Mouse (Mus musculus) 416B (cell line): ENCODE measurements at regions not wholly inside any gene's neighbourhood (a gene's known extent, or its start where the extent isn't known, plus 50 kb on each side); places are given as distances from the start of the nearest gene placed in this dataset.

ENCODE experiments used
- DNase-seq: peaks from one replicate; pipeline ENCODE4 v3.0.0; 2011; ENCODE audit warnings: low read depth

DNA sequence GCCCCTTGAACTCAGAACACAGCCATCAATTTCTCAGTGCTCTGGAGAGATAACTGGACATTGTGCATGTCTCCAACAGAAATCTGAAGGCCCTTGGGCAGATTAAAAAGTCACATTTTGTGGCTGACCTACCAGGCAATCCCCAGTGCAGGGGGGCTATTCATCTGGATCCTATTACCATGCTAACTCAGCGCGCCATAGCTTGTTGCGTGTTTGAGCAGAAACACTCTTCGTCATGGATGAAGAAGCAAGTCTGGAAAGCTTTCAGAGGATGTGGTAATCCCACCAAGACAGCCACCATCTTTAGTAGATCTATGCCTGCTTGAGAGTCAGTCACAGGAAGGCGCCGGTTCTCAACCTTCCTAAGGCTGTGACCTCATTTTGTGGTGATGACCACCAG lies 243.9 kb downstream of the Sipa1l2 start:
- no peak for DNase-seq

DNA sequence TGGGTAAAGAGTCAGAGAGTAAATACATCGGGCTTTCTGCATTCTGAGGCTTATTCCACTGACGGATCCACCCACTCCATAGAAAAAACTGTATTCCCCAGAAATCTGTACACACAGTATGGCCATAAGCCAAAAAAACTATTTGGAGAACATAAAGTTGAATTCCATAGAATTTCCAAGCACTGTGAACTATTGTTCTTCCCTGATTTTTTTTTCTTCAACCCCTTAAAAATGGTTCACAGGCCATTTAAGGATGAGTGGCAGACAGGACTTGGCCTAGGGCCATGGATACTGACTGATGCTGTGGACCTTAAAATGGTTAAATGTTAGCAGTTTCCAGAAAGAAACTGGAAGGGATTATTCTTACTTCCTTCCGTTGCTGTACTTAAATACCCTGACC lies 247.0 kb downstream of the Sipa1l2 start:
- DNase-seq: no peak

DNA sequence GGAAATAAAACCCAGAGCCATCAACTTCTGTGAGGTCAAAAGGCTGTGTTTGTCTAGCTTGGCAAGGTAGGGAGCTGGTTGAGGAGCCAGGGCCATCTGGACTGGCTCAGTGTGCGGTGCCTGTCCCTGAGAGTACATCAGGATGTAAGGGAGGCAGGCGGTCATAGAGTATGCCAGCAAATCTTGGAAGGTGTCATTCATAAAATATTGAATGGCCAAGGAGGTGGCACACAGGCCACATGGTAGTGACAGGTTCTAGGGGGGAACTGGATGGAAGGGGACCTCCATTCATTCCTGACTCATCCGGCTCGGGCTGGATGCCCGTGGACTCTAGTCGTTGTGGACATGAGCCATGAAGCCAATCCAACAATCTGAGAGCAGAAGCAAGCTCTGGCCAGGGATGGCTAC lies 252.0 kb downstream of the Sipa1l2 start:
- no peak for DNase-seq

DNA sequence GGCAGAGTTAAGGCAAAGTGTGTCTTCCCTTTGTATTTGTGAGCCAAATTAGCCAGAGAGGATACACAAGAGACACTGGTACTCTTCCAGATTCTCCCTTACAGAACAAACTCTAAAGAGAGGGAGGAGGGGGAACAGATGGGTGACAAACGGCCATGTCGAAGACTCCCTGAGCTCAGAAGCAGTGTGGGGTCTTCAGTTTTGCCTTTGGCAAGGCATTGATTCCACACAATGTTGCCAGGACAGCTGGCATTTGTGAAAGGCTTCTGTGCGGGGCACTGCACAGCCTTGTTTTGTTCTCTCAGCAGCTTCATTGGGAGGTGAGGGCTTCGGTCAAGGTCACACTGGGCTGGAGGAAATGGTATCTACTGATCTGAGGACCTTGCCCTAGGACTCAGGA lies 253.9 kb downstream of the Sipa1l2 start:
- no peak for DNase-seq

DNA sequence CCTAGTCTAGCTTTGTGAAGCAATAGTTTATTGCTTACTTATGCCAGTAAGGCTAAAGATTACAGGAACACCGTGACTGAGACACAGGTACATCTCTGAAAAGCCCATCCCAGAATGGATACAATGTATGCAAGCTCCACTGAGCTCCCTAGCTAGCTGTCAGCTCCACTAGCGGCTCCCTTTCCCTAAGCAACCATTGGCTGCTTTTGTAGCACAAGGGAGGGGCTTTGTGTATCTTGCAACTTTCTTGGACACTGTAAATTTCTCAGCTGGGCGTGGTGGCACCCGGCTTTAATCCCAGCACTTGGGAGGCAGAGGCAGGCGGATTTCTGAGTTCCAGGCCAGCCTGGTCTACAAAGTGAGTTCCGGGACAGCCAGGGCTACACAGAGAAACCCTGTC lies 254.6 kb downstream of the Sipa1l2 start:
- no peak for DNase-seq

DNA sequence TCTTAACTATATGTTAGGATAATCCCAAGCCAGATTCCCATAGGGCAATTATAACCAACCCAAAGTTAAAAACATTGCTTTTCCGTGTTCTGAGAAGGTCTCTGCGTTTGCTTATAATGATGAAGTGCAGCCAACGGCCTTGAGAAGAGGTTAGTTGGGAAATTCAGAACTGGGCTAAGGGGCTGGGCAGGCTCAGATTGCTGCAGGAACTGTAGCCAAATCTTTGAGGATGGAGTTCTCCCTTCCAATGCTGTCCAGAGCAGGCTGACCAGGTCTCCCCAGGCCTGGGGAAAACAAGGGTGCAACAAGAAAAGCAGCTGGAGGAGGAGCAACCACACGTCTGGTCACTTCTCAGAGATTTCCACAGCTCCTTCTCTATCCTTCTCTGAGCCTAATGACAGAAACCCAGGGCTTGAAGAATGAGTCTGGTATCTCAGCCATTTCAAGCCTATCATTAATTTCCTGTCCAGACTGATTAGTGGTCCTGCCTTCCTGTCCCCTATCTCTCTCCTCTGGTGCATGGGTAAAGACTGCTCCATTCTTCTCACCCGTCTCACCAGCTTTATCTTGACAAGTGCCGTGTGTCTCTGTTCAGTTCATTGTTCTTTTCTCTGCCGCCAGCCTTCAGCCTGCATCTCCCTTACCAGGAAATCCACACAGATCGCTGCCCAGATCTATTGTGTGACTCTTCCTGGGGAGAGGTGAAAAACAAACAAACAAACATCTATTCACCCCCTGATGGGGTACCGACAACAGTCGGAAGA lies 255.2 kb downstream of the Sipa1l2 start:
- DNase-seq: no peak

DNA sequence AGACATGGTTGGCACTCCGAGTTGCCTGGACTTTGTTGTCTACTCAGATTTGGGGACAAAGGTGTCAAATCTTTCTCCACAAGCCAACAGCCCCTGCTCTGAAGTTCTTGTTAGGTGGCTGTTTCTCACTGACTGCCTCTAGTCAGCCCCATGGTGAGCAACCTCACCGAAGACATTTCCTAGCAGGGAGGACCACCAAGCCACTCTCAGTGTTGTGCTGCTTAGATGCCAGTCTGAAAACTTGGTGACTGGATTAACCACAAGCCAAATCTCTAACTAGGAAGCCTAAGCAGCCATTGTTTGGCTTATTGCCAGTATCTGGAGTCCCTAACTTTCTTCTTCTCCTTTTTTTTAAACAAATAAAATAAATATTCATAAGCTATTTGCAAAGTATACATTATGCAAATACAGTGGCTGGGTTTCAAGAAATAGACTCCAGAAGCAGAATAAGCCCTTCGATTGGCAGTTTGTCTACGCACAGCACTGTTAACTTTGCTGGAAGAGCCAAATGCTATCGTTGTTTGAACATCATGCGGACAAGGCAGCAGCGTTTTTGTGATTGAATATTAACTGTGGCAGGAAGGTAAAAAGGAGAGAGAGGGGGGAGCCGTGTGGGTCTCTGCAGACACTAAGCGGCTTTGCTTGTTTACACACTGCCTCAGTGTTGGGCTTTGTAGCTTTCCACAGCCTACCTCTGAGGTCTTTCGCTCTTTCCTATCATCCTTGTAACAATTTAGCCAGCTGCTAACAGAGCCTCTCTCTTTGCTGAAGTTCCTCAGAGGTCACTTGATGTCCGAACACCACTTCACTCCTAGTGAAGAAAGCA lies 257.4 kb downstream of the Disc1 start:
- peak; percentile 3 for DNase-seq
